Mouse (Mus musculus) MEL (cell line): ENCODE measurements around the gene Ccdc97. TPM values are rescaled to one million over a fixed set of nuclear protein-coding genes. Genes with fewer than 3 reads are reported as not detected.

Experiments
- DNase-seq: peaks from one replicate; pipeline ENCODE4 v3.0.0; 2011; ENCODE audit warnings: low read depth, low spot score
- H3K27ac ChIP-seq: 2 replicates; pipeline ENCODE4 v1.5.1; 2012; ENCODE audit warnings: low read depth, mild to moderate bottlenecking, control low read depth, low read length, moderate library complexity; ENCODE audit not compliant: control insufficient read depth
- H3K27me3 ChIP-seq, 2 experiments: fragments of 150-350 bp in 1 of 2; sonication (generic) in 1 of 2; 2 replicates each; pipeline ENCODE4 v1.6.1; 2012; ENCODE audit warnings: low read length in 2 of 2, mild to moderate bottlenecking in 2 of 2, improper control_type of control experiment in 1 of 2, moderate library complexity in 1 of 2; ENCODE audit not compliant: insufficient read depth in 2 of 2, control insufficient read depth in 1 of 2
- H3K36me3 ChIP-seq, 2 experiments: 2 replicates each; pipeline ENCODE4 v1.6.1; 2012 to 2014; ENCODE audit warnings: low read length in 2 of 2, improper control_type of control experiment in 1 of 2, inconsistent platforms in 1 of 2, mild to moderate bottlenecking in 1 of 2; ENCODE audit not compliant: insufficient read depth in 2 of 2, control insufficient read depth in 1 of 2
- H3K4me1 ChIP-seq, 2 experiments: fragments of 150-350 bp in 1 of 2; sonication (generic) in 1 of 2; 2 replicates each; pipeline ENCODE4 v1.6.1; 2012; ENCODE audit warnings: low read length in 2 of 2, improper control_type of control experiment in 1 of 2, mild to moderate bottlenecking in 1 of 2; ENCODE audit not compliant: insufficient read depth in 2 of 2, control insufficient read depth in 1 of 2
- H3K4me3 ChIP-seq, 2 experiments: fragments of 150-350 bp in 1 of 2; sonication (generic) in 1 of 2; 2 replicates each; pipeline ENCODE4 v1.5.1; 2012; ENCODE audit warnings: low read depth in 2 of 2, low read length in 2 of 2, mild to moderate bottlenecking in 2 of 2, moderate library complexity in 2 of 2, control low read depth in 1 of 2, improper control_type of control experiment in 1 of 2; ENCODE audit not compliant: control insufficient read depth in 1 of 2, insufficient read depth in 1 of 2
- H3K79me2 ChIP-seq: 2 replicates; pipeline ENCODE4 v1.6.1; 2012; ENCODE audit warnings: mild to moderate bottlenecking, low read length, moderate library complexity; ENCODE audit not compliant: control insufficient read depth, poor library complexity, insufficient read depth
- H3K9ac ChIP-seq: 2 replicates; pipeline ENCODE4 v1.6.1; 2012; ENCODE audit warnings: low read depth, mild to moderate bottlenecking, control low read depth, low read length, moderate library complexity; ENCODE audit not compliant: control insufficient read depth, poor library complexity, severe bottlenecking
- H3K9me3 ChIP-seq: fragments of 150-350 bp; sonication (generic); replicated peaks from 2 replicates; pipeline ENCODE4 v1.6.1; 2012; ENCODE audit warnings: mild to moderate bottlenecking, low read length, improper control_type of control experiment, moderate library complexity; ENCODE audit not compliant: insufficient read depth
- BHLHE40 ChIP-seq: IDR thresholded peaks from 2 replicates; pipeline ENCODE4 v1.6.1; 2012; ENCODE audit warnings: low read depth, mild to moderate bottlenecking, inconsistent platforms, low read length, improper control_type of control experiment, borderline replicate concordance
- CHD1 ChIP-seq: IDR thresholded peaks from 2 replicates; pipeline ENCODE4 v1.6.1; 2012; ENCODE audit warnings: low read depth, mild to moderate bottlenecking, inconsistent platforms, low read length, improper control_type of control experiment
- CHD2 ChIP-seq: IDR thresholded peaks from 2 replicates; pipeline ENCODE4 v1.6.1; 2011; ENCODE audit warnings: low read length, improper control_type of control experiment
- E2F4 ChIP-seq: IDR thresholded peaks from 2 replicates; pipeline ENCODE4 v1.6.1; 2011; ENCODE audit warnings: low read depth, low read length, improper control_type of control experiment, borderline replicate concordance
- ELF1 ChIP-seq: IDR thresholded peaks from 2 replicates; pipeline ENCODE4 v1.6.1; 2014; ENCODE audit warnings: low read depth, mild to moderate bottlenecking, inconsistent platforms, low read length, improper control_type of control experiment, moderate library complexity
- EP300 ChIP-seq, 2 experiments: IDR thresholded peaks; 2 replicates each; pipeline ENCODE4 v1.6.1; 2011; ENCODE audit warnings: improper control_type of control experiment in 2 of 2, low read length in 2 of 2, low read depth in 1 of 2, mild to moderate bottlenecking in 1 of 2
- GABPA ChIP-seq: IDR thresholded peaks from 2 replicates; pipeline ENCODE4 v1.6.1; 2012; ENCODE audit warnings: low read depth, mild to moderate bottlenecking, inconsistent platforms, low read length, improper control_type of control experiment, moderate library complexity
- GATA1 ChIP-seq: IDR thresholded peaks from 2 replicates; pipeline ENCODE4 v1.6.1; 2011; ENCODE audit warnings: low read depth, low read length, improper control_type of control experiment
- HCFC1 ChIP-seq: IDR thresholded peaks from 2 replicates; pipeline ENCODE4 v1.6.1; 2012; ENCODE audit warnings: low read depth, mild to moderate bottlenecking, inconsistent platforms, low read length, improper control_type of control experiment, moderate library complexity
- JUND ChIP-seq: IDR thresholded peaks from 2 replicates; pipeline ENCODE4 v1.6.1; 2011; ENCODE audit warnings: low read depth, mild to moderate bottlenecking, improper control_type of control experiment, low read length
- KAT2A ChIP-seq: conservative IDR thresholded peaks from 2 replicates; pipeline ENCODE4 v1.6.1; 2012; ENCODE audit warnings: low read depth, low read length, improper control_type of control experiment, inconsistent platforms
- MEF2A ChIP-seq: IDR thresholded peaks from 2 replicates; pipeline ENCODE4 v1.6.1; 2014; ENCODE audit warnings: low read depth, mild to moderate bottlenecking, inconsistent platforms, low read length, improper control_type of control experiment; ENCODE audit not compliant: poor library complexity, insufficient replicate concordance, severe bottlenecking; ENCODE audit errors: extremely low read depth
- MXI1 ChIP-seq: IDR thresholded peaks from 2 replicates; pipeline ENCODE4 v1.6.1; 2011; ENCODE audit warnings: mild to moderate bottlenecking, low read depth, low read length, improper control_type of control experiment
- NELFE ChIP-seq: IDR thresholded peaks from 2 replicates; pipeline ENCODE4 v1.6.1; 2011; ENCODE audit warnings: low read depth, low read length, improper control_type of control experiment
- POLR2A ChIP-seq, 2 experiments: IDR thresholded peaks; 2 replicates each; pipeline ENCODE4 v1.6.1; 2011 to 2012; ENCODE audit warnings: low read length in 2 of 2, mild to moderate bottlenecking in 2 of 2, control low read depth in 1 of 2, improper control_type of control experiment in 1 of 2, low read depth in 1 of 2, moderate library complexity in 1 of 2; ENCODE audit not compliant: control insufficient read depth in 1 of 2, insufficient read depth in 1 of 2, poor library complexity in 1 of 2
- POLR2AphosphoS2 ChIP-seq: IDR thresholded peaks from 2 replicates; pipeline ENCODE4 v1.6.1; 2011; ENCODE audit warnings: low read length, improper control_type of control experiment
- POLR2AphosphoS5 ChIP-seq: IDR thresholded peaks from 2 replicates; pipeline ENCODE4 v1.6.1; 2012; ENCODE audit warnings: low read depth, borderline replicate concordance, mild to moderate bottlenecking, inconsistent platforms, low read length, moderate library complexity, mixed read lengths
- RAD21 ChIP-seq: IDR thresholded peaks from 2 replicates; pipeline ENCODE4 v1.6.1; 2011; ENCODE audit warnings: mild to moderate bottlenecking, low read depth, low read length, improper control_type of control experiment
- SIN3A ChIP-seq: IDR thresholded peaks from 2 replicates; pipeline ENCODE4 v1.6.1; 2012; ENCODE audit warnings: low read length, improper control_type of control experiment, inconsistent platforms
- SMC3 ChIP-seq: IDR thresholded peaks from 2 replicates; pipeline ENCODE4 v1.6.1; 2011; ENCODE audit warnings: low read depth, low read length, improper control_type of control experiment
- TAL1 ChIP-seq: IDR thresholded peaks from 2 replicates; pipeline ENCODE4 v1.6.1; 2012; ENCODE audit warnings: mild to moderate bottlenecking, inconsistent platforms, low read length, moderate library complexity, mixed read lengths
- ZC3H11A ChIP-seq: IDR thresholded peaks from 2 replicates; pipeline ENCODE4 v1.6.1; 2012; ENCODE audit warnings: low read depth, mild to moderate bottlenecking, inconsistent platforms, low read length, improper control_type of control experiment
- ZMIZ1 ChIP-seq: IDR thresholded peaks from 2 replicates; pipeline ENCODE4 v1.6.1; 2012; ENCODE audit warnings: low read depth, mild to moderate bottlenecking, inconsistent platforms, low read length, improper control_type of control experiment, moderate library complexity
- polyA plus RNA-seq, 2 experiments: library from polyadenylated mRNA; stranded (reverse) in 1 of 2; unstranded in 1 of 2; fragments of >175 nt in 1 of 2; fragments of >200 nt in 1 of 2; gene quantifications; 2 replicates each; pipeline versions ENCODE4 v1.2.1 to v1.2.4; 2012; ENCODE audit warnings: low replicate concordance in 2 of 2, low read depth in 1 of 2; ENCODE audit not compliant: insufficient read length in 2 of 2, insufficient read depth in 1 of 2, missing spikeins in 1 of 2
- total RNA-seq: library from RNA; depleted of rRNA; stranded (reverse); fragments of 300-350 nt; gene quantifications from 2 replicates; pipeline ENCODE4 v1.2.3, GENCODE M21; 2012

The Ccdc97 gene
- total and polyA plus RNA-seq, 3 experiments: 8.4 to 39.7 TPM; not detected in 1

DNA sequence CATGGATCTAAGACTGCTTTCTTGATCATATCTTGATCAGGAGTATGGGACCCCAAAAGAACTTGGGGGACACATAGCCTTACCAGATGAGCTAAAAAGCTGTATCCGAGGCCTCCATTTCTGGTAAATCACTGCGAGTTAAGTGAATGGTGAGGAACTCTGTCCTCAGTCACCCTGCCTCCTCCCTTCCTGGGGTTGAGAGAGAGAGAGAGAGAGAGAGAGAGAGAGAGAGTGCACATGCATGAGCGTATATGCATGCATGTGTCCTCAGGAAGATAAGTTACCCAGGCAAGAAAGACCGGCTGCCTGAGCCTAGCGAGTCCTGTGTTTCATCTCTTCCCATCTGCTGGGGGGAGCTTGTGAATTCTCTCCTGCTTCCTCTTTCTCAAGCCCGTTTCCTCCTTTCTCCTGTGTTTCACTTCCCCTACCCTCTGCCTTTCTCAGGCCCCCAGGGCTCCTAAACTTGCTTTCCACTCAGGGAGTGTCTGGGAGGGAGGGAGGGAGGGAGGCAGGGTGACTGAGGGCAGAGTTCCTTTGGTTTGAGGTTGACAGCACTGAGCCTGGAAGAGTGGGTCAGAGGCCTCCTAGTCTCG, 12.2 kb downstream of the Ccdc97 start (continued):
- TF ChIP-seq CHD2 (no peak), SMC3 (no peak), GABPA (no peak), POLR2A (IDR thresholded peaks at IDR 0.05; ENCODE audit: control insufficient read depth in 1 of 2, insufficient read depth in 1 of 2, low read depth in 1 of 2, low read length in 2 of 2, poor library complexity in 1 of 2) (0 out of 4 replicates have a peak, but pooled peaks of 1 of the 2 experiments have one; percentile 34), RAD21 (no peak), MEF2A (no peak), CHD1 (no peak), TAL1 (peak; percentile 48; the same call in 1 of the 2 replicates), ZMIZ1 (no peak), JUND (peak; percentile 90), MXI1 (no peak)

DNA sequence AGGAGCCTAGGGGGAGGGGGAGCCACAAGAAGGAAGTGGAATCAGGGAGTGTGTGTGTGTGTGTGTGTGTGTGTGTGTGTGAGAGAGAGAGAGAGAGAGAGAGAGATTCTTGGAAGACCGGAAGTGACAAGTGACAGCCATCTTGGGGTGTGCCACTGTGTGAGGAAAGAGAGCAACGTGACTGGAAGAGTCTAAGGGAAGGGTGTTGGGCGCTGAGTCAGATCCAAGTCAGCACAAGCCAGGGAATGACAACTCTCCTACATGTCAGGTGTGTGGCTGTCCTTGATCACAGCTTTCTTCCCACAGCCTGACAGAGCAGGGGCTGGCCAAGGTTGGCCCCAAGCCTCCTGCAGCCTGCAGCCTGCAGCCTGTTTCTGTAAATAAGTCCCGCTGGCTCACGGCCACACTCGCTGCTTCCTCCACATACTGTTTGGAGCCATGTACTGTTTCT, 13.1 kb downstream of the Ccdc97 start:
- Histone ChIP-seq H3K27me3 (no peaks in the 10 kb centered on the region), H3K9ac (no peak overlapping the region), H3K4me3 (no peak overlapping the region), H3K9me3 (no peaks in the 10 kb centered on the region), H3K27ac (no peak overlapping the region), H3K4me1 (peaks cover 0 to 2% of the 10 kb centered on the region in 2 experiments; a peak in 1 of 4 replicates), H3K79me2 (peaks cover 5% of the 10 kb centered on the region; the same call in 1 of the 2 replicates), H3K36me3 (peaks cover 13 to 17% of the 10 kb centered on the region in 2 experiments)
- DNase-seq: no peak
- TF ChIP-seq ELF1 (no peak), SIN3A (no peak), CHD1 (no peak), HCFC1 (no peak), MEF2A (no peak), CHD2 (no peak), EP300 (IDR thresholded peaks at IDR 0.05; ENCODE audit: low read depth in 1 of 2, low read length in 2 of 2) (no peak), POLR2A (IDR thresholded peaks at IDR 0.05; ENCODE audit: control insufficient read depth in 1 of 2, insufficient read depth in 1 of 2, low read depth in 1 of 2, low read length in 2 of 2, poor library complexity in 1 of 2) (no peak), KAT2A (no peak), ZMIZ1 (no peak; the same call in 1 of the 2 replicates), E2F4 (no peak), POLR2AphosphoS2 (no peak), ZC3H11A (no peak), POLR2AphosphoS5 (no peak), GATA1 (no peak), GABPA (no peak), SMC3 (no peak), JUND (no peak), BHLHE40 (no peak), NELFE (no peak; the same call in 1 of the 2 replicates)
